Comparison of ENCODE assay signal across 8 mouse cellular contexts in the genomic region with DNA sequence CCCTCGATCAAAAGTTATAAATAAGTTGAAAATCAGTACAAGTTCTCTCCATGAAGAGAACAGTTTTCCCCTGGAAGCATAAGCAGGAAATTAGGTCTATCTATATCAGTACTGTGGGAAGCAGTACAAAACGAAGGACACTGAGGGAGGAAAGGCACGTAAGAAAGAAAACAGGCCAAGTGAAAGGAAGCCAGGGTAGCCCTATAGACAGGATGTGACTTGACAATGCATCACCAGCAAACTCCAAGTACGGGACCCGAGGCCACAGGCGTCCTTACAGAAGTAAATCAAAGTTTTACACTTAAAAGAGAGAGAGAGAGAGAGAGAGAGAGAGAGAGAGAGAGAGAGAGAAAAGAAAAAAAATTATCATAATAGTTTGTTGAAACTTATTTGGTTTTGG. TPM values are rescaled to one million over a fixed set of nuclear protein-coding genes. Genes with fewer than 3 reads are reported as not detected.
DNase-seq lines count a peak whose midpoint lies in the region; ATAC-seq and TF ChIP-seq lines count a peak whose summit lies in the region.

No protein-coding gene starts in this region.

- DNase-seq in heart, adult 2 months = no peak
- no peak for DNase-seq in heart, postnatal 14 days
- no peak for DNase-seq in hindbrain, postnatal 0 days (ENCODE audit: low spot score)
- no peak for DNase-seq in cerebellum, postnatal 36 days
- no peak for DNase-seq in adrenal gland, adult 18-20 months (ENCODE audit: low spot score in 2 of 2)

- no peak for TF ChIP-seq EP300 in heart, adult 2 months (IDR thresholded peaks at IDR 0.05; ENCODE audit: insufficient read depth, low read depth, low read length)

- H3K4me3 ChIP-seq in heart, adult 2 months = no peak overlapping the region
- no peak overlapping the region for H3K4me3 ChIP-seq in midbrain, embryonic 16.5 days (ENCODE audit: low read depth, low read length)
- no peak overlapping the region for H3K4me3 ChIP-seq in midbrain, embryonic 13.5 days (replicated peaks)
- 0 out of 2 replicates have a peak overlapping the region, but pooled peaks have one; percentile 3 for H3K4me3 ChIP-seq in hindbrain, postnatal 0 days (ENCODE audit: low read length)
- peak overlapping the region; percentile 84 for H3K4me3 ChIP-seq in stomach, embryonic 16.5 days (replicated peaks; ENCODE audit: low read length)

- no peak overlapping the region for H3K9ac ChIP-seq in heart, adult 2 months (ENCODE audit: low read depth, low read length)
- H3K9ac ChIP-seq in midbrain, embryonic 16.5 days (ENCODE audit: low read depth, low read length) = no peak overlapping the region
- no peak overlapping the region for H3K9ac ChIP-seq in midbrain, embryonic 13.5 days (replicated peaks)
- H3K9ac ChIP-seq in hindbrain, postnatal 0 days (replicated peaks; ENCODE audit: low read length) = no peak overlapping the region
- peak overlapping the region; percentile 59 for H3K9ac ChIP-seq in stomach, embryonic 16.5 days (ENCODE audit: low read length)

- no peak for TF ChIP-seq POLR2A in heart, adult 2 months (IDR thresholded peaks at IDR 0.05; ENCODE audit: insufficient read depth, low read depth, low read length)

- peaks cover 5% of the 10 kb centered on the region for H3K36me3 ChIP-seq in heart, adult 2 months (ENCODE audit: control insufficient read depth, insufficient read depth, low read length)
- no peaks in the 10 kb centered on the region for H3K36me3 ChIP-seq in midbrain, embryonic 16.5 days (ENCODE audit: control insufficient read depth, insufficient read depth, low read length)
- H3K36me3 ChIP-seq in midbrain, embryonic 13.5 days = no peaks in the 10 kb centered on the region
- H3K36me3 ChIP-seq in hindbrain, postnatal 0 days (ENCODE audit: insufficient read depth, low read length) = no peaks in the 10 kb centered on the region
- no peaks in the 10 kb centered on the region for H3K36me3 ChIP-seq in stomach, embryonic 16.5 days (ENCODE audit: control insufficient read depth, insufficient read depth, low read length)

- no peak for ATAC-seq in midbrain, embryonic 16.5 days
- no peak for ATAC-seq in midbrain, embryonic 13.5 days
- no peak for ATAC-seq in hindbrain, postnatal 0 days
- ATAC-seq in stomach, embryonic 16.5 days (ENCODE audit: insufficient read depth, low FRiP score) = no peak

- H3K4me1 ChIP-seq in heart, adult 2 months (ENCODE audit: control insufficient read depth, insufficient read depth, low read length) = peaks cover 7% of the 10 kb centered on the region
- H3K4me1 ChIP-seq in midbrain, embryonic 16.5 days (ENCODE audit: control insufficient read depth, insufficient read depth, low read length) = peaks cover 24% of the 10 kb centered on the region
- peaks cover 47% of the 10 kb centered on the region for H3K4me1 ChIP-seq in midbrain, embryonic 13.5 days (replicated peaks)
- peaks cover 9% of the 10 kb centered on the region; the same call in 1 of the 2 replicates for H3K4me1 ChIP-seq in hindbrain, postnatal 0 days (ENCODE audit: insufficient read depth, low read length)
- peaks cover 52% of the 10 kb centered on the region for H3K4me1 ChIP-seq in stomach, embryonic 16.5 days (ENCODE audit: control insufficient read depth, insufficient read depth, low read length)

- 7% methylated on average over 6 of the region's 6 CpGs for WGBS in heart, adult 2 months
- WGBS in midbrain, embryonic 16.5 days = 60% methylated on average over 6 of the region's 6 CpGs
- 57% methylated on average over 6 of the region's 6 CpGs for WGBS in midbrain, embryonic 13.5 days
- 31% methylated on average over 6 of the region's 6 CpGs for WGBS in hindbrain, postnatal 0 days
- WGBS in stomach, embryonic 16.5 days = 33% methylated on average over 6 of the region's 6 CpGs

- no peaks in the 10 kb centered on the region; the same call in 1 of the 2 replicates for H3K79me2 ChIP-seq in heart, adult 2 months (replicated peaks; ENCODE audit: control insufficient read depth, insufficient read depth, low read length)

- no peak for TF ChIP-seq CTCF in heart, adult 2 months (IDR thresholded peaks at IDR 0.05)
- no peak for TF ChIP-seq CTCF in hindbrain, postnatal 0 days (IDR thresholded peaks at IDR 0.05; ENCODE audit: low read depth)

- no peaks in the 10 kb centered on the region for H3K27me3 ChIP-seq in heart, adult 2 months (ENCODE audit: control insufficient read depth, insufficient read depth, low read length)
- H3K27me3 ChIP-seq in midbrain, embryonic 16.5 days (ENCODE audit: control insufficient read depth, insufficient read depth, low read depth, low read length) = peaks cover 10% of the 10 kb centered on the region
- H3K27me3 ChIP-seq in midbrain, embryonic 13.5 days = peaks cover 42% of the 10 kb centered on the region
- H3K27me3 ChIP-seq in hindbrain, postnatal 0 days (ENCODE audit: insufficient read depth, low read length) = no peaks in the 10 kb centered on the region; the same call in 1 of the 2 replicates
- H3K27me3 ChIP-seq in stomach, embryonic 16.5 days (ENCODE audit: control insufficient read depth, insufficient read depth, low read length) = no peaks in the 10 kb centered on the region

- H3K9me3 ChIP-seq in midbrain, embryonic 16.5 days (replicated peaks; ENCODE audit: control insufficient read depth, low read length, poor library complexity, severe bottlenecking) = no peaks in the 10 kb centered on the region
- no peaks in the 10 kb centered on the region for H3K9me3 ChIP-seq in midbrain, embryonic 13.5 days
- H3K9me3 ChIP-seq in hindbrain, postnatal 0 days (ENCODE audit: low read length) = no peaks in the 10 kb centered on the region
- no peaks in the 10 kb centered on the region for H3K9me3 ChIP-seq in stomach, embryonic 16.5 days (replicated peaks; ENCODE audit: control insufficient read depth, low read length)

- intact Hi-C loops in heart, adult 2 months (cut with DNase I) = loop anchor here (2.0 to 5.0 kb wide), 4 partner anchors 112 to 346 kb away; no protein-coding TSS in a partner anchor
- intact Hi-C loops in heart, postnatal 14 days (cut with DNase I) = loop anchor here (5.0 to 10.0 kb wide), 4 partner anchors 86 to 344 kb away; no protein-coding TSS in a partner anchor

- 0 out of 2 replicates have a peak overlapping the region, but pooled peaks have one; percentile 13 for H3K4me2 ChIP-seq in midbrain, embryonic 16.5 days (ENCODE audit: low read length)
- H3K4me2 ChIP-seq in midbrain, embryonic 13.5 days (replicated peaks) = no peak overlapping the region; the same call in 1 of the 2 replicates
- H3K4me2 ChIP-seq in hindbrain, postnatal 0 days (ENCODE audit: low read depth, low read length) = peak overlapping the region; percentile 38
- H3K4me2 ChIP-seq in stomach, embryonic 16.5 days (ENCODE audit: low read depth, low read length) = peak overlapping the region; percentile 53

- peak overlapping the region; percentile 49 for H3K27ac ChIP-seq in heart, adult 2 months
- no peak overlapping the region for H3K27ac ChIP-seq in midbrain, embryonic 16.5 days (ENCODE audit: low read length)
- H3K27ac ChIP-seq in midbrain, embryonic 13.5 days = no peak overlapping the region
- no peak overlapping the region for H3K27ac ChIP-seq in hindbrain, postnatal 0 days
- peak overlapping the region; percentile 82 for H3K27ac ChIP-seq in stomach, embryonic 16.5 days (ENCODE audit: low read length)

RNA-seq across cellular contexts. Expression of a gene that starts 2.8 kb away (rescaled TPM):
- total RNA-seq in heart, adult 2 months (2021) = 10 to 100 TPM; 76.3 to 94.5 TPM
- 27.8 and 76.1 TPM in 2 replicates for polyA plus RNA-seq in heart, adult 2 months (2012; rRNA removed)
- total RNA-seq in heart, postnatal 14 days (2021) = 10 to 100 TPM; 65.7 to 75.7 TPM
- 3.4 and 5.7 TPM in 2 replicates for polyA plus RNA-seq in midbrain, embryonic 16.5 days (2015; fragmentation: Nextera tagmentation; extraction: Ambion mirVana)
- polyA plus RNA-seq in midbrain, embryonic 13.5 days (2015; fragmentation: Nextera tagmentation; extraction: Ambion mirVana) = 3.9 and 4.0 TPM in 2 replicates
- total RNA-seq in hindbrain, postnatal 0 days (2014; rRNA removed) = 8.3 and 8.5 TPM in 2 replicates
- 5.4 and 5.8 TPM in 2 replicates for polyA plus RNA-seq in hindbrain, postnatal 0 days (2015; fragmentation: Nextera tagmentation; extraction: Ambion mirVana)
- polyA plus RNA-seq in stomach, embryonic 16.5 days (2015; fragmentation: Nextera tagmentation; extraction: Ambion mirVana) = 59.8 and 64.7 TPM in 2 replicates
- total RNA-seq in adrenal gland, adult 18-20 months (2021) = 10 to 100 TPM in 1 of 2 experiments, 1 to 10 TPM in 1; 7.8 to 11.4 TPM

Comparison
In these comparisons a context has a peak if more than half of its experiments do, and no peak if none do; other contexts are left out.
1. H3K27ac ChIP-seq: peak in heart, adult 2 months (single experiment) and stomach, embryonic 16.5 days (single experiment); none in midbrain, embryonic 16.5 days (single experiment), midbrain, embryonic 13.5 days (single experiment) and hindbrain, postnatal 0 days (single experiment).
2. H3K4me3 ChIP-seq: peak in hindbrain, postnatal 0 days (single experiment) and stomach, embryonic 16.5 days (single experiment); none in heart, adult 2 months (single experiment), midbrain, embryonic 16.5 days (single experiment) and midbrain, embryonic 13.5 days (single experiment).